In the genomic region with DNA sequence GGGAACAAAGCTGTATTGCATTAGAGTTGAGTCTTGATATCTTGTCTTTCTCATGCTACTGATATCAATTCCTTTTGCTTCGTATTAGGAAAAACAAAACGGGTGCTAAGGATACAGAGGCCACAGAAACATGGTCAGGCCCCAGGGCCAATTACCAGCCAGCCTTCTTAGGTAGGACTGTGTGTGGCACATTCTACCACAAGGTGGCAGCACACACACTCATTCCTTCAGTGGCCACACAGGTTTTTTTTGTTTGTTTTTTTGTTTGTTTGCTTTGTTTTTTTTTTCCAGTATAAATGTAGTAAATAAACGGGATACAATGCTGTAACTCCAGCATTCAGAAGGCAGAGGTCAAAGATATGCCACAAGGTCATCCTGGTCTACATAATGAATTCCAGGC, we compare ENCODE assay signal across 7 mouse cellular contexts. TPM values are rescaled to one million over a fixed set of nuclear protein-coding genes. Genes with fewer than 3 reads are reported as not detected.
DNase-seq lines count a peak whose midpoint lies in the region; ATAC-seq and TF ChIP-seq lines count a peak whose summit lies in the region.

No protein-coding gene starts in this region.

- TF ChIP-seq CTCF in G1E (IDR thresholded peaks at IDR 0.05; ENCODE audit: low read depth, low read length): peak; percentile 45; the same call in 1 of the 2 replicates
- peak; percentile 80; the same call in 1 of the 2 replicates for TF ChIP-seq CTCF in brain, embryonic 14.5 days (IDR thresholded peaks at IDR 0.05; ENCODE audit: borderline replicate concordance, extremely low read depth, insufficient read depth, insufficient read length)

- peaks cover 13% of the 10 kb centered on the region for H3K36me3 ChIP-seq in G1E (replicated peaks)
- no peaks in the 10 kb centered on the region for H3K36me3 ChIP-seq in forebrain, embryonic 16.5 days (ENCODE audit: control insufficient read depth, insufficient read depth)
- H3K36me3 ChIP-seq in limb, embryonic 10.5 days: no peaks in the 10 kb centered on the region
- no peaks in the 10 kb centered on the region for H3K36me3 ChIP-seq in neural tube, embryonic 14.5 days (ENCODE audit: control insufficient read depth, insufficient read depth, low read length)

- no peak overlapping the region for H3K9ac ChIP-seq in forebrain, embryonic 16.5 days (replicated peaks; ENCODE audit: low read depth, low read length)
- H3K9ac ChIP-seq in neural tube, embryonic 14.5 days (replicated peaks; ENCODE audit: low read depth, low read length): no peak overlapping the region

- no peaks in the 10 kb centered on the region for H3K27me3 ChIP-seq in G1E (ENCODE audit: insufficient read depth, low read length)
- no peaks in the 10 kb centered on the region for H3K27me3 ChIP-seq in forebrain, embryonic 16.5 days (replicated peaks; ENCODE audit: control insufficient read depth, insufficient read depth, low read length)
- H3K27me3 ChIP-seq in limb, embryonic 10.5 days (ENCODE audit: low read depth, poor library complexity, severe bottlenecking): no peaks in the 10 kb centered on the region
- no peaks in the 10 kb centered on the region for H3K27me3 ChIP-seq in neural tube, embryonic 14.5 days (ENCODE audit: control insufficient read depth, insufficient read depth, low read length)

- H3K9me3 ChIP-seq in G1E (replicated peaks): no peaks in the 10 kb centered on the region
- H3K9me3 ChIP-seq in forebrain, embryonic 16.5 days (ENCODE audit: control insufficient read depth, low read length): no peaks in the 10 kb centered on the region
- no peaks in the 10 kb centered on the region for H3K9me3 ChIP-seq in limb, embryonic 10.5 days (replicated peaks)
- no peaks in the 10 kb centered on the region for H3K9me3 ChIP-seq in neural tube, embryonic 14.5 days (ENCODE audit: control insufficient read depth, low read length)

- H3K27ac ChIP-seq in forebrain, embryonic 16.5 days (ENCODE audit: low read length): no peak overlapping the region
- peak overlapping the region; percentile 42; the same call in 1 of the 2 replicates for H3K27ac ChIP-seq in limb, embryonic 10.5 days
- H3K27ac ChIP-seq in neural tube, embryonic 14.5 days (ENCODE audit: low read depth, low read length): no peak overlapping the region

- WGBS in forebrain, embryonic 16.5 days: 10% methylated on average over 3 of the region's 3 CpGs
- WGBS in limb, embryonic 10.5 days: 22% methylated on average over 3 of the region's 3 CpGs
- 13% methylated on average over 3 of the region's 3 CpGs for WGBS in neural tube, embryonic 14.5 days

- no peak for TF ChIP-seq POLR2A in brain, embryonic 14.5 days (IDR thresholded peaks at IDR 0.05; ENCODE audit: borderline replicate concordance, extremely low read depth, insufficient read depth, insufficient read length, poor library complexity, severe bottlenecking)

- no peak overlapping the region for H3K4me2 ChIP-seq in forebrain, embryonic 16.5 days (ENCODE audit: low read length)
- H3K4me2 ChIP-seq in neural tube, embryonic 14.5 days (ENCODE audit: low read depth, low read length): no peak overlapping the region

- no peak for ATAC-seq in G1E (ENCODE audit: extremely low read depth, insufficient number of reproducible peaks, low FRiP score, poor library complexity, severe bottlenecking)
- ATAC-seq in forebrain, embryonic 16.5 days: peak; percentile 45; the same call in 1 of the 2 replicates
- ATAC-seq in neural tube, embryonic 14.5 days (ENCODE audit: low read depth): peak; percentile 72; the same call in 1 of the 2 replicates

- H3K4me1 ChIP-seq in G1E (ENCODE audit: insufficient read depth, low read depth, low read length): peaks cover 75% of the 10 kb centered on the region
- peaks cover 3% of the 10 kb centered on the region for H3K4me1 ChIP-seq in forebrain, embryonic 16.5 days (replicated peaks; ENCODE audit: control insufficient read depth, insufficient read depth, low read length)
- H3K4me1 ChIP-seq in limb, embryonic 10.5 days: peaks cover 12% of the 10 kb centered on the region; the same call in 1 of the 2 replicates
- H3K4me1 ChIP-seq in neural tube, embryonic 14.5 days (ENCODE audit: control insufficient read depth, insufficient read depth, low read length): no peaks in the 10 kb centered on the region

- peak; percentile 74 for DNase-seq in layer of hippocampus, adult 11-12 months (ENCODE audit: low spot score)
- no peak for DNase-seq in layer of hippocampus, adult 9-11 months
- no peak for DNase-seq in G1E (ENCODE audit: low spot score)
- peak; percentile 88 for DNase-seq in brain, embryonic 14.5 days (ENCODE audit: low read depth)
- peak; percentile 69 for DNase-seq in limb, embryonic 10.5 days (ENCODE audit: low spot score)

- no peak overlapping the region for H3K4me3 ChIP-seq in G1E (ENCODE audit: low read depth, low read length)
- no peak overlapping the region for H3K4me3 ChIP-seq in forebrain, embryonic 16.5 days (replicated peaks; ENCODE audit: low read length)
- no peak overlapping the region for H3K4me3 ChIP-seq in limb, embryonic 10.5 days
- H3K4me3 ChIP-seq in neural tube, embryonic 14.5 days (ENCODE audit: low read depth, low read length): no peak overlapping the region

RNA-seq across cellular contexts. Expression of a gene that starts 7.2 kb away (rescaled TPM):
- total RNA-seq in G1E (2014; fragmentation: Nextera tagmentation): 17.9 and 28.3 TPM in 2 replicates
- total RNA-seq in G1E (2017): 8.9 and 11.0 TPM in 2 replicates
- polyA plus RNA-seq in G1E (2012): 17.2 and 18.0 TPM in 2 replicates
- polyA plus RNA-seq in brain, embryonic 14.5 days (2012; rRNA removed): 7.9 and 10.2 TPM in 2 replicates
- polyA plus RNA-seq in forebrain, embryonic 16.5 days (2015; fragmentation: Nextera tagmentation; extraction: Ambion mirVana): 8.7 and 11.5 TPM in 2 replicates
- polyA plus RNA-seq in limb, embryonic 10.5 days (2016; fragmentation: Nextera tagmentation; extraction: Ambion mirVana): 2.8 and 2.9 TPM in 2 replicates
- polyA plus RNA-seq in neural tube, embryonic 14.5 days (2014; fragmentation: Nextera tagmentation; extraction: Ambion mirVana): 20.7 and 20.8 TPM in 2 replicates

RNA-seq across cellular contexts. Expression of a gene that starts 43.0 kb away (rescaled TPM):
- total RNA-seq in G1E (2014; fragmentation: Nextera tagmentation): not detected in 2 replicates
- 0.06 and 0.16 TPM in 2 replicates for total RNA-seq in G1E (2017)
- polyA plus RNA-seq in G1E (2012): 0.15 and 0.39 TPM in 2 replicates
- polyA plus RNA-seq in brain, embryonic 14.5 days (2012; rRNA removed): 96.0 and 138 TPM in 2 replicates
- 147 TPM in 2 replicates for polyA plus RNA-seq in forebrain, embryonic 16.5 days (2015; fragmentation: Nextera tagmentation; extraction: Ambion mirVana)
- 26.5 and 29.8 TPM in 2 replicates for polyA plus RNA-seq in limb, embryonic 10.5 days (2016; fragmentation: Nextera tagmentation; extraction: Ambion mirVana)
- 148 and 155 TPM in 2 replicates for polyA plus RNA-seq in neural tube, embryonic 14.5 days (2014; fragmentation: Nextera tagmentation; extraction: Ambion mirVana)

RNA-seq across cellular contexts. Expression of a gene that starts 48.9 kb away (rescaled TPM):
- total RNA-seq in G1E (2014; fragmentation: Nextera tagmentation) (81.3 and 92.0 TPM in 2 replicates), G1E (2017) (128 and 130 TPM in 2 replicates)
- 52.7 and 54.1 TPM in 2 replicates for polyA plus RNA-seq in G1E (2012)
- 114 and 124 TPM in 2 replicates for polyA plus RNA-seq in brain, embryonic 14.5 days (2012; rRNA removed)
- 213 and 217 TPM in 2 replicates for polyA plus RNA-seq in forebrain, embryonic 16.5 days (2015; fragmentation: Nextera tagmentation; extraction: Ambion mirVana)
- polyA plus RNA-seq in limb, embryonic 10.5 days (2016; fragmentation: Nextera tagmentation; extraction: Ambion mirVana): 314 and 345 TPM in 2 replicates
- 187 and 197 TPM in 2 replicates for polyA plus RNA-seq in neural tube, embryonic 14.5 days (2014; fragmentation: Nextera tagmentation; extraction: Ambion mirVana)

Comparison
In these comparisons a context has a peak if more than half of its experiments do, and no peak if none do; other contexts are left out.
1. DNase-seq: peak in layer of hippocampus, adult 11-12 months (single experiment), brain, embryonic 14.5 days (single experiment) and limb, embryonic 10.5 days (single experiment); none in layer of hippocampus, adult 9-11 months (single experiment) and G1E (single experiment).
2. RNA of a gene that starts 43.0 kb away (polyA plus RNA-seq): 148 to 155 TPM in neural tube, embryonic 14.5 days, 147 TPM in forebrain, embryonic 16.5 days, 96.0 to 138 TPM in brain, embryonic 14.5 days and 26.5 to 29.8 TPM in limb, embryonic 10.5 days; 0.15 to 0.39 TPM in G1E; every median in the first group is over 10 times any median in the second.